Comparison of ENCODE assay signal across 28 mouse cellular contexts in genomic region chr13:44669761-44670160, GRCm38 (mm10). TPM values are rescaled to one million over a fixed set of nuclear protein-coding genes. Genes with fewer than 3 reads are reported as not detected.
DNase-seq lines count a peak whose midpoint lies in the region; ATAC-seq lines count a peak whose summit lies in the region.
"Had no signal": no experiment of that assay in that cellular context is flagged by ENCODE, and none has a peak within 500 bp of the region (broad histone marks: within the 10 kb centered on the region; RNA-seq: fewer than 3 reads in every experiment).

No protein-coding gene starts in this region.

- ATAC-seq in neural tube, embryonic 11.5 days (ENCODE audit: insufficient read depth, low FRiP score, low TSS enrichment), result peak; percentile 31; the same call in 1 of the 2 replicates
- no peak for ATAC-seq in CD4-positive, CD25-positive, alpha-beta regulatory T cell, adult 4 months
- ATAC-seq: forebrain, embryonic 14.5 days; intestine, postnatal 0 days had no signal

- H3K4me2 ChIP-seq in neural tube, embryonic 11.5 days (ENCODE audit: low read depth), result no peak overlapping the region
- H3K4me2 ChIP-seq: heart, embryonic 15.5 days; limb, embryonic 15.5 days had no signal

- H3K36me3 ChIP-seq in neural tube, embryonic 11.5 days (ENCODE audit: control insufficient read depth, insufficient read depth, low read length), result no peaks in the 10 kb centered on the region
- H3K36me3 ChIP-seq: heart, embryonic 10.5 days; heart, embryonic 15.5 days; limb, embryonic 10.5 days; limb, embryonic 15.5 days had no signal

- WGBS in neural tube, embryonic 11.5 days, result 32% methylated on average over 6 of the region's 6 CpGs

- H3K9ac ChIP-seq in neural tube, embryonic 11.5 days (ENCODE audit: low read length), result no peak overlapping the region
- H3K9ac ChIP-seq: heart, embryonic 15.5 days; limb, embryonic 15.5 days; liver, embryonic 14.5 days had no signal

- H3K4me3 ChIP-seq in neural tube, embryonic 11.5 days (ENCODE audit: low read depth, low read length), result no peak overlapping the region
- H3K4me3 ChIP-seq: heart, embryonic 10.5 days; heart, embryonic 15.5 days; limb, embryonic 10.5 days; limb, embryonic 15.5 days had no signal

- peak; percentile 60 for DNase-seq in cerebellum, adult 11-12 months
- no peak for DNase-seq in cerebellum, postnatal 4 days (ENCODE audit: low spot score in 2 of 2)
- DNase-seq in cerebellum, adult 18-20 months, result peak; percentile 57 to 70
- DNase-seq in cerebellum, postnatal 25 days, result peak; percentile 49 to 61
- DNase-seq in neural tube, embryonic 11.5 days (ENCODE audit: low spot score), result peak; percentile 48
- no peak for DNase-seq in right cerebral cortex, postnatal 10 days (ENCODE audit: low spot score in 2 of 2)
- DNase-seq: adrenal gland, postnatal 25 days; gastrocnemius, postnatal 25 days; heart, adult 11 months; kidney, postnatal 14 days; layer of hippocampus, adult 9-11 months; lung, adult 2 months; lung, postnatal 10 days; midbrain, embryonic 14.5 days; right cerebral cortex, adult 18-20 months; right cerebral cortex, postnatal 4 days; thymus, adult 2 months; thymus, postnatal 4 days had no signal

- H3K4me1 ChIP-seq in neural tube, embryonic 11.5 days (ENCODE audit: control insufficient read depth, insufficient read depth, low read length), result no peaks in the 10 kb centered on the region

- peaks cover 5% of the 10 kb centered on the region; the same call in 1 of the 2 replicates for H3K27me3 ChIP-seq in neural tube, embryonic 11.5 days (ENCODE audit: control insufficient read depth, insufficient read depth, low read length)

- no peaks in the 10 kb centered on the region for H3K9me3 ChIP-seq in neural tube, embryonic 11.5 days (ENCODE audit: control insufficient read depth, low read length)
- H3K9me3 ChIP-seq: heart, embryonic 10.5 days; heart, embryonic 15.5 days; limb, embryonic 10.5 days; limb, embryonic 15.5 days had no signal

- H3K27ac ChIP-seq in neural tube, embryonic 11.5 days (ENCODE audit: low read depth, low read length), result no peak overlapping the region
- H3K27ac ChIP-seq: heart, embryonic 10.5 days; heart, embryonic 15.5 days; limb, embryonic 10.5 days; limb, embryonic 15.5 days; liver, embryonic 14.5 days; macrophage; stomach, postnatal 0 days had no signal

RNA-seq across cellular contexts. Expression of gene Jarid2, which starts 59.5 kb away (rescaled TPM):
- 45.5 and 47.9 TPM in 2 replicates for polyA plus RNA-seq in neural tube, embryonic 11.5 days (2014; fragmentation: Nextera tagmentation; extraction: Ambion mirVana)
- 10 to 100 TPM; 42.0 to 56.3 TPM for polyA plus RNA-seq in CD4-positive, CD25-positive, alpha-beta regulatory T cell, adult 4 months (2017; shearing (Covaris generic))

Comparison
In these comparisons a context has a peak if more than half of its experiments do, and no peak if none do; other contexts are left out.
1. DNase-seq: peak in cerebellum, adult 11-12 months (single experiment), cerebellum, adult 18-20 months (2 of 2), cerebellum, postnatal 25 days (2 of 2) and neural tube, embryonic 11.5 days (single experiment); none in cerebellum, postnatal 4 days (0 of 2) and right cerebral cortex, postnatal 10 days (0 of 2).